Mouse (Mus musculus) kidney, adult 9 months (tissue): ENCODE measurements around the gene Gm10964.
A peak's percentile ranks its signal among the peaks of the same experiment; 100 is the strongest.
"Not testable (repeated sequence)": the region's sequence is repeated elsewhere in the genome, so short reads cannot be mapped to it uniquely, and the experiment has no call there.

Experiments used
- DNase-seq: peaks from one replicate; pipeline ENCODE4 v3.0.0; 2022

The Gm10964 gene

GRCm38 (mm10) chr3:103780271-103780670 is 41.1 kb downstream of the Gm10964 start:
- no peak for DNase-seq

GRCm38 (mm10) chr3:103780777-103781176 is 41.6 kb downstream of the Gm10964 start:
- DNase-seq = no peak

DNA sequence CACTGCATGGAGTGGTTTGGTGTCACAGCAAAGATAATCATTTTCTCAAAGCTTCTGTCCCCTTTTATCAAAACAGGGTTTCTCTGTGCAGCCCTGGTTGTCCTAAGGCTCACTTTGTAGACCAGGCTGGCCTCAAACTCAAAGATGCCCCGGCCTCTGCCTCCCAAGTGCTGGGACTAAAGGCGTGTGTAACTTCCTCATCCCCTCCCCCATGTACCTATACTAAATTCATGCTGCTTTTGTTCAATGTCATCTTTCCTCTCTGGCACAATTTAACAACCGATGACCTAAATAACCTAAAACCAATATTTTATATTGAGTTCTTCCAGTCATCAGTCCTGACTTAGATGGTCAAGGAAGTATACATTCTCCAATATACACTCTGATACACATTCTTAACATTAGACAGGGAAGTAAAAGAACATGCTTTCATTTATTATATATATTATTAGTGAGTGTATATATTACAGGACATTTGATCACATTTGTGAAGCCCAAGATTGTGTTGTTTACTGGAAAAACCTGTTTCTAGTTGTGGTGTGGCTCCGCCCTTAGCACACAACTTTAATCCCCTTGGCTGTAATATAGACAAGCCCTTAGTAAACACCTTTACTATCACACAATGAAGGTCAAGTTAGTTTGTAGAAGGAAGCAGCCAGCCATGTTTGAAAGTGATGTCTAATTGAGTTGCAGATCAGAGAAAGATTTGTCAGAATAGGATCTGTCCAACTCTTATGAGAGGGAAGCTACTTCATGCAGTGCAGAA is 43.9 kb downstream of the Gm10964 start:
- DNase-seq = no peak

DNA sequence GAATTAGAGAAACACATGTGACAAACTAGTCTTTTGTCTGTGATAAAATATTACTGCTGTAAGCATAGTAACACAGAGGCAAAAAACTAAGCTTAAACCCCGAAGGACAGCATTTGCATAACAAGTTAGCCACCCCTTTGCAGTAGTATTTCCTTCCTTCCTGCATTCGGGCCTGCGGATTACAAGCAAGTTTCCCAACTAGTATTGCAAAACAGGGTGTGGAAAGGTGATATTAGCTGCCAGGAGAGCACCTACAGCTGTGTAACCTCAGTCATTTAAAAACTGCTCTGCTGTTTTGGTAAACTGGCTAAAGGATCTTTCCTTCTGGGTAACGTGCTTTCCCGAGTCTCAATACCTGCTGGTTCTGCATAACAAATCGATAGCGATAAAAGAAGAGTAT is 48.1 kb downstream of the Gm10964 start:
- no peak for DNase-seq

DNA sequence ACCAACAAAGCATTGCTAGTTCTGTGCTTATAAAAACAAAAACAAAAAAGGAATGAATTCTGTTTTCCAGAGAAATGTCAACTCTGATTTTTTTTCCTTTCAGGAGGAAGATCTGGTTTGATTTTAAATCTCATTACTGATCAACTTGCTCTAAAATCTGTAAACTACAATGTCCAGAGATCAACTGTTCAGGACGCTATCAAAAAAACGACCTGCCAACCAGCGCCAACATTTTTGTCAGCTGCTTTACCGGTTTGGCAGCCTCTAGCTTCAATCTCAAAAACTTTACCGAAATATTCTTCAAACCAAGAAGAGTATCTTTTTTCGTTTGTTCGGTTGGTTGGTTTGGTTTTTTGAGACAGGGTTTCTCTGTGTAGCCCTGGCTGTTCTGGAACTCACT is 49.9 kb downstream of the Gm10964 start:
- peak; percentile 55 for DNase-seq

DNA sequence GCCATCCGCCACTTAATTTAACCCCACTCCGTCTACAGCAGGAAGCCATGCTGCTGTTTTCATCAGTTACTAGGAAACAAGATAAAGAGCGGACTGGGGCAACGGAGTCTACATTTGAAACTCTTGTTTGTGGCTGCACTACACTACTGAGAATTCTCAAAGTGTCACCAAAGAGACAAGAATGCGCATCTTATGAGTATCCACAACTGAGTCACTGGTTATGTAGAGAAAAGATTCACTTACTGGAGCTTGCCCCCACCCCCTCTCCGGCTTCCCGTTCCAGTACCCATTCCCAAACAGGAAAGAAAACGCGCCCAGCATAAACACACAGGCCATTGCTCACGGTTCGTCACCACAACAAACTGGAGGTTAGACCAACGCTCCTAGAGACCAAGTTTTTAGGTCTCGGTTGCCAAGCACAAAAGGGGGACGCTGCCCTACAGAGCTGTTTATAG is 50.8 kb downstream of the Gm10964 start:
- DNase-seq = peak; percentile 52

DNA sequence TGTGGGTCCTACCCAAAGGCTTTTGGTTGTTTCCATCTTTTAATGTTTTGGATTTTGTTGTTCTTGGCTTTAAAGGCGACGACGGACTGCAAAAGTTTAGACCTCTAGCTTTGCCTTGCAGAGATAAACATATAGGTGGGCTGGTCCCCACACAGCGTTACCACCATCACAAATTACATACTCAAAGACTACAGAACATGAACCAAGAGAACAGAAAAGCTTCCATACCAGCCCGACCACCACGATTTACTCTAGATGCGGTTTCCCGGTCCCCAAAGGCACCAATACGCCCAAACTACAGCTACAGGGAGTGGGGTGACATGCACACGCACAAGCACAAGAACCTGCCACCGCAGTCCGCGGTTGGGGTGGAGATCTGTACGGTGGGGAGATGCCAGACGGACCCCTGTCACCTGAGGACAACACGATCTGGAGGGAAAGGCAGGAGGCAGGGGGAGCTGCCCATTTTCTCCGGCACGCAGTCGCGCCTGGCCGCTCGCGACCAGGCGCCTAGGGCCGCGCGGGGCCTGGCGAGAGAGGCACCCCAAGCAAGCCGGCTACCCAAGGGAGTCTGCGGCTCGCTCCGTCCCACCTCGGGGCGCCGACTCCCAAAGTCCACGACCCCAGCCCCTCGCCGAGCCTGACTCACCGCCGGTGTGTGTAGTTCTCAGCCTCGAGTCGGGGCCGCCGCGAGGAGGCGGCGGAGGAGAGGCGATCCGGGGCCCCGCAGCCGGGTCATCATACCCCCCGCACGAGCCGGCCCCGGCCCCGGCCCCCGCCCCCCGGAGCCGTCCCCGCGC is 51.4 kb downstream of the Gm10964 start:
- peak; percentile 35 for DNase-seq

DNA sequence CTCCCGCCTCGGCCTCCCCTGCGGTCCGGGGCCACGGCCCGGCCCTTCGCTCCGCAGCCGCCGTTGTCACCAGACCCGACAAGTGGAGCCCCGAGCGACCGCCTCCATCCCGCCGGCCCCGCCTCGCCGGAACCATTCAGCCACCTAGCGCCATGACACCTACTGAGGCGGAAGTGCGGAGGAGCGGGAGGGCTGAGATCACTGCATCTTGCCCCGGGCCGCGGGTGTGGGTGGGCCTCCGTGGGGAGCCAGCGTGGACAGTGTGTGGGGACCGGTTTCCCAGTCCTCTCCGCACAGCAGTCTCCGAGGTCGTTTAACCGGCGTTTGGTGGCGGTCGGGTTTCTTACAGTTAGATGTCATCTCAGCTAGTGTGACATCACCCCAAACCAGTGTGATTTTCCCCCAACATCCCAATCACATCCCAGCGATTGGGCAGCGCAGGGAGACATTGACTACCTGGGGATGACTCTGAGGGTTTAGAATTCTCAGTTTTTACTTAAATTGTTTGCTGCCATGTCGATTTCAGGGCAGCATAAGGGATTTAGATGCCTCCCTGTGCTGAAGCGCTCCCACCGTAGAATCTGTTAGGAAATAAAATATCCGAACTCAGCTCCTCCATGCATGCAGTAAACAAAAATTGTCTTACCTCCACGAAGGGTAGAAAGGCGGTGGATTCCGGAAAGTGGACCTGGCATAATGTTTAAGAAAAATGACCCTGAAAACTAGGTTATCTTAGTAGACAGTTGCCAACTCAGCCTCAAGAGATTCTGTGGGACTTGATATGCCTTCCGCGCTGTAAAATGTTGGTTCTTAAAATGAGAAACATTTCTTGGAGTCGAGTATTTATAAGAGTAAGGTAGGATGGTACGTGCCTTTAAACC is 52.3 kb downstream of the Gm10964 start, which contains the start of gene Hipk1:
Hipk1 (minus strand) TSS at position 334 of the 881 bp plus-strand sequence.
- DNase-seq = peak; percentile 95

- DNase-seq = not testable (repeated sequence)
Measured at GRCm38 (mm10) chr3:103792111-103792406, 52.9 kb downstream of the Gm10964 start.

GRCm38 (mm10) chr3:103792566-103792965 is 53.4 kb downstream of the Gm10964 start:
- DNase-seq = peak; percentile 39
